Mouse (Mus musculus) heart, embryonic 16.5 days (tissue): ENCODE data around the gene Gtsf2. TPM values are rescaled to one million over a fixed set of nuclear protein-coding genes. Genes with fewer than 3 reads are reported as not detected.

Source experiments
- ATAC-seq: fragments of 200-750 bp; cut with Nextera tagmentation; replicated peaks from 2 replicates; pipeline ENCODE4 v1.8.0; 2017; ENCODE audit warnings: moderate number of reproducible peaks; ENCODE audit not compliant: insufficient read depth, low FRiP score; ENCODE audit errors: extremely low read depth
- H3K27ac ChIP-seq: fragments of 300-500 bp; sonication (generic); 2 replicates; pipeline ENCODE4 v1.5.1; 2014; ENCODE audit warnings: mild to moderate bottlenecking, low read length, control low read depth, moderate library complexity
- H3K27me3 ChIP-seq: fragments of 300-500 bp; sonication (generic); 2 replicates; pipeline ENCODE4 v1.6.1; 2014; ENCODE audit warnings: low read length, mixed read lengths; ENCODE audit not compliant: control insufficient read depth, insufficient read depth
- H3K36me3 ChIP-seq: fragments of 300-500 bp; sonication (generic); 2 replicates; pipeline ENCODE4 v1.6.1; 2014; ENCODE audit not compliant: control insufficient read depth, insufficient read depth
- H3K4me1 ChIP-seq: fragments of 300-500 bp; sonication (generic); 2 replicates; pipeline ENCODE4 v1.6.1; 2014; ENCODE audit warnings: low read length, mixed read lengths; ENCODE audit not compliant: control insufficient read depth, insufficient read depth
- H3K4me2 ChIP-seq: fragments of 300-500 bp; sonication (generic); 2 replicates; pipeline ENCODE4 v1.6.1; 2014; ENCODE audit warnings: low read depth, mild to moderate bottlenecking, control low read depth, low read length
- H3K4me3 ChIP-seq: fragments of 300-500 bp; sonication (generic); 2 replicates; pipeline ENCODE4 v1.5.1; 2014; ENCODE audit warnings: mild to moderate bottlenecking, control low read depth, low read length
- H3K9ac ChIP-seq: fragments of 300-500 bp; sonication (generic); 2 replicates; pipeline ENCODE4 v1.6.1; 2014; ENCODE audit warnings: low read length, control low read depth
- H3K9me3 ChIP-seq: fragments of 300-500 bp; sonication (generic); replicated peaks from 2 replicates; pipeline ENCODE4 v1.6.1; 2016; ENCODE audit warnings: low read length; ENCODE audit not compliant: control insufficient read depth
- WGBS: fragments of 180-500 bp; shearing (Covaris S2); extraction: QIAGEN DNeasy Blood & Tissue Kit; methylation state at CpG from one replicate; pipeline ENCODE4 v1.1.7; 2014; 5-methylcytosine and 5-hydroxymethylcytosine counted together
- polyA plus RNA-seq: library from polyadenylated mRNA; unstranded; fragments of >200 nt; fragmentation: Nextera tagmentation; extraction: Ambion mirVana; gene quantifications from 2 replicates; pipeline ENCODE4 v1.2.1, GENCODE M21; 2015

Gene Gtsf2
- not detected in 2 replicates for polyA plus RNA-seq

DNA sequence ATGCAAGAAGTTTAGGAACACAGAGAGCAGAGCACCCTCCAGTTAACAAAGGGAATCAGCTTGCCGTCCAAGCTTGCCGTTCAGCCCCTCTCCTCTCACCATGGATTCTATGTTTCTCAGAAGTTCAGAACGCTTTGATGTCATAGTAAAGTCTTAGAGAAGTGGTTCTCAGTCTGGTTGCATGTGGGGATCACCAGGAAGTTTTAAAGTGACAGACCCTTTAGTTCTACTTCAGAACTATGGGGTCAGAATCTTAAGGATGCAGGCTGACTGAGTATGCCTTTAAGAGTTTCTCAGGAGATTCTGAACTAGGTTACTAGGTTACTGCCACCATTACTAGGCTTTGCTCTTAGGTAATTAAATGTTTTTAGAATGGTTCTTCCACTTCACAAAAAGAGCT is at the start of gene Gtsf2:
Gtsf2 (minus strand) TSS at position 101 of the 400 bp plus-strand sequence.
- H3K27ac ChIP-seq: no peak within 1 kb of the TSS
- WGBS: 42% methylated on average over 3 of the region's 3 CpGs
- no peaks in the 10 kb centered on the region for H3K4me1 ChIP-seq
- ATAC-seq: no peak
- no peak within 1 kb of the TSS for H3K4me2 ChIP-seq
- H3K4me3 ChIP-seq: no peak within 1 kb of the TSS
- H3K27me3 ChIP-seq: no peaks in the 10 kb centered on the region
- no peaks in the 10 kb centered on the region for H3K36me3 ChIP-seq
- H3K9me3 ChIP-seq: no peaks in the 10 kb centered on the region
- no peak within 1 kb of the TSS for H3K9ac ChIP-seq

DNA sequence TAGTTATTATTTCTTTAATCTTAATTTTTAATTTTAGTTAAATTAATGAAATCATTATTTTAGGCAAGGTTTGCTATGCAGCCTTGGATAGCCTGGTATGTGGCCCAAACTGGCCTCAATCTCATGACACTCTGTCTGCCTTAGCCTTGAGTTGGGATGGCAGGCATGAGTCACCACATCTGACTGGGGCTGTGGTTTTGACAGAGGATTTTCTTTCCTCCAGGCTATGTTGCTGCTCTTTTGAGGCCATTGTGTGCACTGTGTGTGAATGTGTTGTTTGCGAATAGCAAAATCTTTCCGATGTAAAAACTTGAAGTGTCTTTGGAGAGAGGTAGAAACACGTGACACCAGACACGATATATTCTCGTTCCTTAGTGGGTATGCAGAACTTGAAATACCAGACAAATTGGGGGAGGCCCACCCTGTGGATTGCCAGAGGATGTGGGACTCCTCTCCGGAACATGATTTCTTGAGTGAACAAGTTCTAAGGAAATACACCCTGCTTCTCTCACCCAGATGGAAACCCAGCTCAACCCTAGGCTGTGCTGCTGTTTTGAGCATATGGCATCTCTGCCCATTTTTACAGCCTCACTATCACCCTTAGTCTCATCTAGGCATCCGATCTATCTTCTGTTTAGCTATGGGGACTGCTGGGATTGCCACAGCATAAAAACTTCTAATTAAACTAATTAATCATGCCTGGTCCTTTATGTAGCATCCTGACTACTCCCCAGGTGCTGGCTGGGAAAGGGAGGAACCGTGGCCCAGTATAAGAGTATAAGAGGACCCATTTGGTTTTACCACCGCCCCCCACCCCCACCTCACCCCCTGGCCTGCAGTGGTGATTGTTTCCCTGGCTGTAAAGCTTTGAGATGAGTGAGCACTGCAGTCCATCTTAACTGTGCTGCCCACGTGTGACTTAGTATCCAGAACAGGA is 48.2 kb upstream of the Gtsf2 start:
- H3K9me3 ChIP-seq: no peaks in the 10 kb centered on the region
- no peaks in the 10 kb centered on the region for H3K27me3 ChIP-seq
- H3K27ac ChIP-seq: no peak overlapping the region
- no peaks in the 10 kb centered on the region for H3K4me1 ChIP-seq
- no peak overlapping the region for H3K9ac ChIP-seq
- WGBS: 67% methylated on average over 10 of the region's 10 CpGs
- no peak for ATAC-seq
- no peaks in the 10 kb centered on the region for H3K36me3 ChIP-seq
- H3K4me3 ChIP-seq: no peak overlapping the region
- H3K4me2 ChIP-seq: no peak overlapping the region

DNA sequence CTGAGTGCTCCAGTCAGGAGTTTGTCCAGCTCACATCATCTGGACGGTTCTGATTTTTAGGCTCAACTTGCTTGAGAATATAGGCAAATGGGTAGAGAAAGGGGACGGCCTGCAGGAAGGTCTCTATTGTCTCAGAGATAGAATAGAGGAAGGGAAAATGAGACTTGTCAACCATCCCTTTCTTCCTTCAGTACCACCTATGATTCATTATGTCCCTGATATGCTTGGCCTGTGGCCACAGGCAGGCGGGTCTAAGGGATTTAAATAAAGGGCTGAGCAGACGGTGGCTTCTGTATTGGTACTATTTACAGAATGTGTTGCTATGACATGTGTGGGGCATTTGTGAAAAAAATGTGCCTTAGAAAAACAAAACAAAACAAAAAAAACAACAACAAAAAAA is 40.1 kb upstream of the Gtsf2 start:
- H3K36me3 ChIP-seq: no peaks in the 10 kb centered on the region
- H3K27ac ChIP-seq: no peak overlapping the region
- ATAC-seq: no peak
- 37% methylated on average over 4 of the region's 4 CpGs for WGBS
- no peak overlapping the region for H3K4me2 ChIP-seq
- H3K9ac ChIP-seq: no peak overlapping the region
- H3K4me1 ChIP-seq: no peaks in the 10 kb centered on the region
- no peak overlapping the region for H3K4me3 ChIP-seq
- H3K27me3 ChIP-seq: no peaks in the 10 kb centered on the region
- no peaks in the 10 kb centered on the region for H3K9me3 ChIP-seq

DNA sequence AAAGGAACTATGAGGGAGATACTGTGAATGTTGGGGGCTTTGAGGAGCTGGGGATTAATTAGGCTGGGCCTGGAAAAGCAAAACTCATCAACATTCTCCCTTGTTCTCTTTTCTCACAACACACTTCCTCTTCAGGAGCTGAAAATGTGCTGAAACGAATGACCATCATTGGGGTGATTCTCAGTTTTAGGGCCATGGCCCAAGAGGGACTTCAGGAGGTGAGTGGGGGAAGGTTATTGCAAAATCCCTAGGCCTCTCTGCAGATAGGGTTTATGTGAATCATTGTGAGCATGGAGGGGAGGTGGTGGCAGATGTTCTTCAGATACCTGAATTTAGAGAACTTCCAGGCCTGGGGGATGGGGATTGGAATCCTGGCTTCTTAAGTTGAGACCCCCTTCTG is 38.4 kb upstream of the Gtsf2 start:
- Histone ChIP-seq H3K9me3 (no peaks in the 10 kb centered on the region), H3K4me1 (no peaks in the 10 kb centered on the region), H3K4me2 (no peak overlapping the region), H3K27me3 (no peaks in the 10 kb centered on the region), H3K4me3 (no peak overlapping the region), H3K36me3 (no peaks in the 10 kb centered on the region), H3K9ac (no peak overlapping the region), H3K27ac (no peak overlapping the region)
- 71% methylated on average over 1 of the region's 1 CpGs for WGBS
- no peak for ATAC-seq

DNA sequence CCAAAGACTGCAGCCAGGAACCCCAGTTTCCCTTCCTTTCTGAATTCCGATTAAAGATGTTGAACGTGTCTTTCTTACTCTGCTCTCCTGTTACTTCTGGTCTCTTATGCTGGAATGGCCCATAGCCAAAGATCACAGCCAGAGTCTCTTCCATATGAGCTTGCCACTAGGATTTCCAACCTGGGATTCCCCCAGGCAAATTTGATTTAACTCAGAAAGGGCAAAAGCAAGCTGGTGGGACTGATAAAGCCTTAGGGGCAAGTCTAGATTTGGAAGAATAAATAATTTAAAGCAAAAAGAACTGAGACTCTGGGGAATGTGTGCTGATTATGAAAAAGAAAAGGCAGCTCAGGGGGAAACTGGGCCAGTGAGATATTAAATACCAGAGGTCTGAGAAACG is 36.8 kb upstream of the Gtsf2 start:
- Histone ChIP-seq H3K27me3 (no peaks in the 10 kb centered on the region), H3K9me3 (no peaks in the 10 kb centered on the region), H3K27ac (no peak overlapping the region), H3K36me3 (no peaks in the 10 kb centered on the region), H3K4me3 (no peak overlapping the region), H3K4me2 (no peak overlapping the region), H3K4me1 (no peaks in the 10 kb centered on the region), H3K9ac (no peak overlapping the region)
- 53% methylated on average over 3 of the region's 3 CpGs for WGBS
- no peak for ATAC-seq

DNA sequence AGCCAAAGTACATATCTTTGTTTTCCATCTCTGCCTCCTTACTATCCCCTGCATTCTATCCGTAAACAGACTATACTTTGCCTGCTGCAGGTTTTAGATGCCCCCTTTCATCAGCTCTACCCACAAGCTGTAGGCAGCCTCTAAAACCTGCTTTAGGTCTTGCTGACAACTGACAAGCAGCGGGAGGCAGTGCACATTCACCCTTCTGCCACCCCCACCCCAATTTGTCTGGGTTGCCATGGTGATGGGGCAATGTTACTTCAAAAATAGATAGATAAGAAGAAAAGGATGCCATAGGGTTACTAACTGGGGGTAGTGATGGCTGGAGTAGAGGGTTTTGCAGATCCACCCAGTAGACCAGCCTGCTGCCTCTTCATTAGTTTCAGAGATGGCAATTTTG is 36.2 kb upstream of the Gtsf2 start:
- Histone ChIP-seq H3K4me1 (no peaks in the 10 kb centered on the region), H3K4me2 (no peak overlapping the region), H3K9me3 (no peaks in the 10 kb centered on the region), H3K9ac (no peak overlapping the region), H3K27ac (no peak overlapping the region), H3K36me3 (no peaks in the 10 kb centered on the region), H3K27me3 (no peaks in the 10 kb centered on the region), H3K4me3 (no peak overlapping the region)
- 59% methylated on average over 2 of the region's 2 CpGs for WGBS
- no peak for ATAC-seq

DNA sequence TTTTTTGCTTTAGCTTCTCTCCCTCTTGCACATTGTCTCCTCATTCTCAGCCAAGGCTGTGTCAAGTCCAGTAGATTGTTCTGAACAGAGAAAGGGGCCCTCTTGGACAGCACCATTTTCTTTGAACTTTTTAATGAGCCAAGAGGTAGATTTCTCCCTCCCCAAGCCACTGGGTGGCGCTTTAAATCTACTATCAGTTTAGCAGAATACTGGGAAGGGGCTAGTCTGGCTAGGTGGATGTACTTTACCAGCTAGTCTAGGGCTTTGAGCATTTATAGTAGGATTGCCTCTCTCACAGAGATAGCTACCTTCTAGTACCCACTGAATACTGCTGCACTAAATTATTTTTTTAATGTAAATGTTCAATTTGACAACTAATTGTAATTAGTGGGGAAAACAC is 34.2 kb upstream of the Gtsf2 start:
- WGBS: 0% methylated on average over 1 of the region's 1 CpGs
- H3K9me3 ChIP-seq: no peaks in the 10 kb centered on the region

DNA sequence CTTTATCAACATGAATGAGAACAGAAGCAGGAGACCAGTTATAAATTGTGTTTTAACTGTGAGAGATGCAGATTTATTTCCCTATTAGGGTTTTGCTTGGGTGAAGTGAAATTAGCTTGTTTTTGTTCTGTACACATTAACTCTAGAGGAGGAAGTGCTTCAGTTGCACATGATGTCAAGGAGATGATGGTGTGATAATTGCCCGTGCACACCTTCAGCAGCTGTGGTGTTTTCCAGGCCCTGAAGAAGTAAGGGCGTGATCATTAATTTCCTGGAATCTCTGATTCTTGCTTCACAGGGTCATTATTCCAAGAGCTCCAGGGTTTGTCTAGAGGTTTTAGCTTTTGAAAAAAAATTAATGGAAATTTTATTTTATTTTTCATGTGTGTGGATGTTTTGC is 31.9 kb upstream of the Gtsf2 start:
- Histone ChIP-seq H3K4me2 (no peak overlapping the region), H3K36me3 (no peaks in the 10 kb centered on the region), H3K27me3 (no peaks in the 10 kb centered on the region), H3K9ac (no peak overlapping the region), H3K4me1 (no peaks in the 10 kb centered on the region), H3K9me3 (no peaks in the 10 kb centered on the region), H3K27ac (no peak overlapping the region), H3K4me3 (no peak overlapping the region)
- no peak for ATAC-seq
- 68% methylated on average over 2 of the region's 2 CpGs for WGBS

More for the DNA sequence above, 34.2 kb upstream of the Gtsf2 start:
- Histone ChIP-seq H3K27ac (no peak overlapping the region), H3K9ac (no peak overlapping the region), H3K27me3 (no peaks in the 10 kb centered on the region), H3K36me3 (no peaks in the 10 kb centered on the region), H3K4me1 (no peaks in the 10 kb centered on the region), H3K4me2 (no peak overlapping the region), H3K4me3 (no peak overlapping the region)
- no peak for ATAC-seq

DNA sequence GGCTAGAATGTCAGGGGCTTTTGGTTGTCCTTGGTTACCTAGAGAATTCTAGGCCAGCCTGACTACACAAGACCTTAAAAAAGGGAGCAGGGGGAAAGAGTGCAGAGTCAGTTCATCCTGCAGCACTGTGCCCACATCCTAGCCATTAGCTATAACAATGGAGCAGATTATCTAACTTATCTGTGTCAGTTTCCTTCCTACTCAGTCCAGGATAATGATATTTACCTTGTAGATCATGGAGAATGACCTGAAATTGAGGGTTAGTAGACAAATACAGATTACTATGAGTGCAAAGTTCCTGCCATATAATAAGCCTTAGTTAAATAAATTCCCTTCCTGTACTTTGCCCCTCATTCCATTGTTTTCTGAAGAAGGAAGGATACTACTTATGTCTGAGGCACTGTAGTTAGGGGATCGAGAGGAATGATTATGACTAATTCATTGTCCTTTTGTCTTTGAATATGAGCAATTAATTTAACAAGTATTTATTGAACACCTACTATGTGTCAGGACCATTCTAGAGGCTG is 30.9 kb upstream of the Gtsf2 start:
- H3K36me3 ChIP-seq: no peaks in the 10 kb centered on the region
- H3K4me3 ChIP-seq: no peak overlapping the region
- no peaks in the 10 kb centered on the region for H3K27me3 ChIP-seq
- ATAC-seq: no peak
- WGBS: 50% methylated on average over 1 of the region's 1 CpGs
- no peak overlapping the region for H3K4me2 ChIP-seq
- H3K27ac ChIP-seq: no peak overlapping the region
- no peaks in the 10 kb centered on the region for H3K9me3 ChIP-seq
- no peaks in the 10 kb centered on the region for H3K4me1 ChIP-seq
- no peak overlapping the region for H3K9ac ChIP-seq
